Mouse (Mus musculus) right cerebral cortex, postnatal 10 days (tissue): ENCODE measurements at regions not wholly inside any gene's neighbourhood (a gene's known extent, or its start where the extent isn't known, plus 50 kb on each side); places are given as distances from the start of the nearest gene placed in this dataset.

Source experiments
- DNase-seq, 2 experiments: peaks; one replicate each; pipeline ENCODE4 v3.0.0; 2021; ENCODE audit warnings: low spot score in 2 of 2

DNA sequence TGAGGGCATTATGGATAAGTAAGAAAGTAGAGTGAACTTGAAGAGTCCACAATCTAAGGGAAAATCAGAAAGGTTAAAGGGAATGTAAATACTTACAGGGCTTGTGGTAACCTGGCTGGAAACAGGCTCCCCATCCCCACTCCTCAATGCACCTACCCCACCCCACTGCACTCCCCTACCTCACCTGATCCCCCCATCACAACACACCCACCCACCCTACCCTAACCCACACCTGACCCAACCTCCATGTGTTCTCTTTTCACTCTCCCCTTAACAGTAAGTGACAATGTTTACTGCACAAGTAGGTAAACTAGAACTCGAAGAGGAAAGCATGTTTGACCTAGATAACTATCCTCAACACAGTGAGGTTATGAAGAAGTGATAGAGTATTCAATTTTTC is 247.9 kb upstream of the Zc3h15 start:
- no peak for DNase-seq

DNA sequence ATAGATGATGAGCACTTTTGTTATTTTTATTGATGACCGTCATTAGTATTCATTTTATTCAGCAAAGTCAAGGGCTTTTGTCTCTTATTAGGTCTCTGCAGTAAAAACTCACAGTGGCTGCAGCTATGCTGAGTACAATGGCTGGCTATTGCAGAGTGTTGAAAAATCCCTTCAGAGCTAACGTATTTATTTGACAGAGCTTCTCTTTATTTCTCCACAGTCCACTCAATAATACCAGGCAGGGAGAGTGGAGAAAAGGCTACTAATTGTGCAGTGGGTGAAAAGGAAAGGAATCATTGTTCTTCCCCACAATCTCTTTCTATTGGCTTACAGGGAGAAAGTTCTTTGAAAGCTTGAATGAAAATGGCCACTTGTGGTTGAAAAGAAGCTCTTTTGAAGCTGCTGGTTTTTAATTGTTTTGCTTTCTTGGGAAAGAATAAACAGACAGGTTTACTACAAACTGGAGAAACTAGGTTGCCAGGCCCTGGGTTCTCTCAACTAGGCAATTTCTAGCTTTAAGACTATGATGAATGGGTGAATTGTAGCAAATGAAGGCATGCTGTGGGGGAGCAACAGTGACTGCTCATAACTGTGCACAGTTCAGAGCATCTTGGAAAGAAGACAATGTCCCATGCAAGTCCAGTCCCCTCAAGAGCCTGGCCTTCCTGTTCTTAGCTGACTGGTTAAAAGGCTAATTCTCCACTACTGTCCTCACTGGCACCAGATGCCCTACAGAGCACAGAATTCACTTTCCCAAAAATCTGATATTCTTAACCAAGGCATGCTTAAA is 247.2 kb upstream of the Zc3h15 start:
- no peak for DNase-seq

DNA sequence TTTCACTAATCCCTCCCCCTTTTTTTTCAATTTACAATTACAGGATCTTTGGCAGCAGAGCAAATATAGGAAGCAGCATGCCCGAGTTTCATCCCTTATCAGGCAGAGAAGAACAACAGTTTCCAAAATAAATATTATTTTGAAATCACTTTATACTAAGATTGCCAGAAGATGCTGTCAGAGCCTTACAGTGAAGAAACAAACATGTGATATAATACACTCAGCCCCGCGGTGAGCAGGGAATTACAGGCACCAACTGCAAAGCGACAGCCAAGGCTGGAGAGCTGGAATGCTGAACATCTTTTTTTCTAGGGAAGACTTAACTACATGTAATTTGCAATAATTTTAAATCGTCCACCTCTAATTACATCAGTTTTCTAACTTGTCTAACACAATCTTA is 201.5 kb upstream of the Zc3h15 start:
- peak in 1 of 2 experiments; percentile 20 for DNase-seq

DNA sequence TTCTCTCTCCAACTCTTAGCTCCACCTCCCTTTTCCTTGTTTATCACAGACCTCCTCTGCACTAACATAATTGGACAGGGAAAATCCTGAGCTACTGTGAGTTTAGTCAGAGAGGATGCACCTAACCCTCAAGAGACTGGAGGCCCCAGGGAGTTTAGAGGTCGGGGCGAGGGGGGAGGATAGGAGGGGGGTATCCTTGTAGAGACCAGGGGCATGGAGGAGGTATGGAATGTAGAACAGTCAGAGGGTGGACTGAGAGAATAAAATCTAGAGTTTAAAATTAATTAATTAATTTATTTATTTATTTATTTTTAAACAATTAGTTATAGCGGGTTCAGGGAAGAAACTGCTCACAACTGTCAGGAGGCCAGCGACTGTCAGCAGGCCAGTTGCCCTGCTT is 192.9 kb upstream of the Zc3h15 start:
- no peak for DNase-seq
